Mouse (Mus musculus) ES-Bruce4 (cell line): ENCODE measurements around the gene Olfr187. TPM values are rescaled to one million over a fixed set of nuclear protein-coding genes. Genes with fewer than 3 reads are reported as not detected.

Experiments used
- H3K27ac ChIP-seq: 2 replicates; pipeline ENCODE4 v1.5.1; 2012; ENCODE audit warnings: low read length, inconsistent platforms; ENCODE audit not compliant: insufficient read depth
- H3K27me3 ChIP-seq: 2 replicates; pipeline ENCODE4 v1.6.1; 2012; ENCODE audit warnings: mild to moderate bottlenecking, low read length, inconsistent platforms; ENCODE audit not compliant: control insufficient read depth, poor library complexity, insufficient read depth, severe bottlenecking
- H3K36me3 ChIP-seq: 2 replicates; pipeline ENCODE4 v1.6.1; 2012; ENCODE audit warnings: inconsistent platforms, mild to moderate bottlenecking, low read length, moderate library complexity; ENCODE audit not compliant: control insufficient read depth, poor library complexity, insufficient read depth, severe bottlenecking
- H3K4me1 ChIP-seq: one replicate; pipeline ENCODE4 v1.8.1; 2011; ENCODE audit warnings: low read length; ENCODE audit not compliant: control insufficient read depth, insufficient read depth
- H3K4me3 ChIP-seq: 2 replicates; pipeline ENCODE4 v1.5.1; 2011; ENCODE audit warnings: low read depth, mild to moderate bottlenecking, low read length
- H3K9ac ChIP-seq: 2 replicates; pipeline ENCODE4 v1.6.1; 2012; ENCODE audit warnings: low read depth, mild to moderate bottlenecking, inconsistent platforms; ENCODE audit not compliant: poor library complexity, severe bottlenecking
- H3K9me3 ChIP-seq: replicated peaks from 2 replicates; pipeline ENCODE4 v1.6.1; 2012; ENCODE audit warnings: mild to moderate bottlenecking, low read length, inconsistent platforms; ENCODE audit not compliant: control insufficient read depth, poor library complexity, insufficient read depth, severe bottlenecking
- CTCF ChIP-seq: IDR thresholded peaks from one replicate; pipeline ENCODE4 v1.8.1; 2011; ENCODE audit warnings: low read depth, low read length
- EP300 ChIP-seq: IDR thresholded peaks from 2 replicates; pipeline ENCODE4 v1.6.1; 2011; ENCODE audit warnings: low read depth, low read length; ENCODE audit not compliant: insufficient read depth
- POLR2A ChIP-seq: IDR thresholded peaks from one replicate; pipeline ENCODE4 v1.8.1; 2011; ENCODE audit warnings: low read length; ENCODE audit not compliant: insufficient read depth
- polyA plus RNA-seq: library from polyadenylated mRNA; stranded (reverse); fragments of >200 nt; gene quantifications from 2 replicates; pipeline ENCODE4 v1.2.4, GENCODE M21; 2011; ENCODE audit warnings: low read depth; ENCODE audit not compliant: missing spikeins, insufficient read depth, insufficient read length

The Olfr187 gene
- polyA plus RNA-seq, 1 experiment = not detected

GRCm38 (mm10) chr16:59048860-59049259 is 9.3 kb upstream of the Olfr187 start:
- H3K36me3 ChIP-seq = no peaks in the 10 kb centered on the region
- no peak overlapping the region for H3K9ac ChIP-seq
- H3K9me3 ChIP-seq = no peaks in the 10 kb centered on the region
- H3K27ac ChIP-seq = no peak overlapping the region
- no peaks in the 10 kb centered on the region for H3K27me3 ChIP-seq
- no peak overlapping the region for H3K4me3 ChIP-seq
- no peak for TF ChIP-seq EP300
- no peak for TF ChIP-seq POLR2A
- TF ChIP-seq CTCF = no peak
- H3K4me1 ChIP-seq = no peaks in the 10 kb centered on the region

- H3K9ac ChIP-seq = no peak overlapping the region
- no peak overlapping the region for H3K4me3 ChIP-seq
- no peaks in the 10 kb centered on the region for H3K9me3 ChIP-seq
- no peaks in the 10 kb centered on the region for H3K4me1 ChIP-seq
- H3K27me3 ChIP-seq = no peaks in the 10 kb centered on the region
- H3K27ac ChIP-seq = no peak overlapping the region
- no peaks in the 10 kb centered on the region for H3K36me3 ChIP-seq
- no peak for TF ChIP-seq CTCF
- no peak for TF ChIP-seq POLR2A
- no peak for TF ChIP-seq EP300
These were observed 8.0 kb upstream of the Olfr187 start for GRCm38 (mm10) chr16:59047579-59047978.

- Histone ChIP-seq H3K27me3 (no peaks in the 10 kb centered on the region), H3K4me3 (no peak overlapping the region), H3K27ac (no peak overlapping the region), H3K4me1 (no peaks in the 10 kb centered on the region), H3K9ac (no peak overlapping the region), H3K9me3 (no peaks in the 10 kb centered on the region), H3K36me3 (no peaks in the 10 kb centered on the region)
- TF ChIP-seq CTCF (no peak), EP300 (no peak), POLR2A (no peak)
These were observed 6.3 kb upstream of the Olfr187 start for GRCm38 (mm10) chr16:59045835-59046234.

GRCm38 (mm10) chr16:59030191-59030590 is 9.4 kb downstream of the Olfr187 start, which contains the start of gene Olfr186:
Gene Olfr186, minus strand, starts transcription at chr16:59030291.
- TF ChIP-seq POLR2A (no peak), EP300 (no peak), CTCF (no peak)
- Histone ChIP-seq H3K4me3 (no peak within 1 kb of the TSS), H3K9me3 (no peaks in the 10 kb centered on the region), H3K27me3 (no peaks in the 10 kb centered on the region), H3K4me1 (no peaks in the 10 kb centered on the region), H3K9ac (no peak within 1 kb of the TSS), H3K36me3 (no peaks in the 10 kb centered on the region), H3K27ac (no peak within 1 kb of the TSS)

GRCm38 (mm10) chr16:59013357-59014018 is 26.1 kb downstream of the Olfr187 start:
- Histone ChIP-seq H3K36me3 (no peaks in the 10 kb centered on the region), H3K9ac (no peak overlapping the region), H3K4me1 (no peaks in the 10 kb centered on the region), H3K27me3 (no peaks in the 10 kb centered on the region), H3K27ac (no peak overlapping the region), H3K4me3 (no peak overlapping the region), H3K9me3 (no peaks in the 10 kb centered on the region)
- TF ChIP-seq EP300 = no peak
- no peak for TF ChIP-seq POLR2A
- no peak for TF ChIP-seq CTCF

- Histone ChIP-seq H3K4me1 (no peaks in the 10 kb centered on the region), H3K9me3 (no peaks in the 10 kb centered on the region), H3K9ac (no peak overlapping the region), H3K4me3 (no peak overlapping the region), H3K36me3 (no peaks in the 10 kb centered on the region), H3K27ac (no peak overlapping the region), H3K27me3 (no peaks in the 10 kb centered on the region)
- TF ChIP-seq EP300 = no peak
- TF ChIP-seq CTCF = no peak
- TF ChIP-seq POLR2A = no peak
These were observed 32.4 kb downstream of the Olfr187 start for GRCm38 (mm10) chr16:59007146-59007545.
